Mouse (Mus musculus) retina, adult 2 months (tissue): ENCODE data around the gene 9530068E07Rik.

Source experiments
- DNase-seq: peaks from one replicate; pipeline ENCODE4 v3.0.0-alpha.2; 2012; ENCODE audit warnings: low read depth, low spot score

9530068E07Rik gene

GRCm38 (mm10) chr11:52421053-52421778 lies 25.0 kb downstream of the 9530068E07Rik start:
- DNase-seq: peak; percentile 38

- no peak for DNase-seq
These were observed 33.2 kb downstream of the 9530068E07Rik start for GRCm38 (mm10) chr11:52429440-52429839.

- peak; percentile 15 for DNase-seq
These were observed 35.4 kb downstream of the 9530068E07Rik start for GRCm38 (mm10) chr11:52431594-52431993.

- DNase-seq: no peak
These were observed 35.9 kb downstream of the 9530068E07Rik start for GRCm38 (mm10) chr11:52432148-52432547.

DNA sequence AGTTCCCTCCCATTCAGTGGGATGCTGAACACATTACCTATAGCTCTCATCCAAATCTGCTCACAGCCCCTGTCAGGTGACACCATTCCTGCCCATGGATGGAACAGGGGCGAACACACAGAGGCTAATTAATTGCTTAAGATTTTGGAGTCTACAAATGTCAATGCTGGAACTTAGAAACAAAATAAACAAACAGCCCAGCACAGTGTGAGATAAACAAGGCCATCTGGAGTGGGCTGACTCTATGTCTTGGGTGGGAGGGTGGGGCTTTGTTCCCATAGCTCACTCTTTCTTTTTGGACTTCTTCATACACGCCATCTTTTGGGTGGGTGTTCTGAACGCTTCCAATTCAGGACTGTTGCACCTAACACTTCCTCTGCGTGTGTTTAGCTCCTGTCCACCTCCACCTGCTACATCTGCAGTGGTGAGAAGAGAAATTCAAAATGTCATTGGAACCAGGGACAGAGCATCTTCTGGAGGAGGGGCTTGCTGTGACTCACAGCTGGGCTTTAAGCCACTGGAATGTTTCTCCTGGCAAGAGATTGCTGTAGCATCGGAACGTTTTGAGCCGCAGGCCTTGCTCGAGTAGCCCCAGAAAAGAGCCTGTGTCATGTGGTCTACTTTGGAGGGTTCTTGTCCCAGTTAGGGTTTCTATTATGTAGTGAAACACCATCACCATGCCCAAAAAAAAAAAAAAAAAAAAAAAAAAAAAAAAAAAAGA lies 37.0 kb downstream of the 9530068E07Rik start:
- no peak for DNase-seq

DNA sequence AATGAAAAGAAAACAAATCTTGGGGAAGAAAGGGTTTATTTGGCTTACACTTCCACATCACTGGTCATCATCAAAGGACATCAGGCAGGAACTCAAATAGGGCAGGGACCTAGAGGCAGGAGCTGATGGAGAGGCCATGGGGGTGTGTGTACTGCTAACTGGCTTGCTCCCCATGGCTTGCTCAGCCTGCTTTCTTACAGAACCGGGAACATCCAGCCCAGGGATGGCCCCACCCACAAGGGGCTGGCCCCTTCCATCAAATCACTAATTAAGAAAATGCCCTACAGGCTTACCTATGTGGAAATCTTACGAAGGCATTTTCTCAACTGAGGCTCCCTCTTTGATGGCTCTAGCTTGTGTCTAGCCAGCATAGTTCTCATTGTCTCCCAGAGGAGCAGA lies 37.6 kb downstream of the 9530068E07Rik start:
- DNase-seq: no peak

DNA sequence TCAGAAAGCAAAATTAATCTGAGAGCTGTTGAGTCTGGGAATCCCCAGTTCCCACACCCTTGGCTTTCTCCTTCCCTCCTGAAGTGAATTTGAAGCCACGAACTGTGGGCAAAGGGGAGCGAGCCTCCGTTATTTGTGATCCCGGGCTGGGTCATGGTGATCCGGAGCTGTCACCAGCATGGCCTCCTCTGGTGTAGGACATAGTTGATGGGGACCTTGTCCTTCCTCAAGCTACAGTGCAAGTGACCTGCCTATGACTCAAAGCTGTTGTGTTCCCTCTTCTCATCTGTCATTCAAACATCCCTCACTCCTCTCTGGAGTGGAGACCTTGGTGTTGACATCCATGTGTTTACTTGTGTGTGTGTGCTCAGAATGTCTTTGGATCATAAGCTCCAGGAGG lies 39.2 kb downstream of the 9530068E07Rik start:
- DNase-seq: no peak

DNA sequence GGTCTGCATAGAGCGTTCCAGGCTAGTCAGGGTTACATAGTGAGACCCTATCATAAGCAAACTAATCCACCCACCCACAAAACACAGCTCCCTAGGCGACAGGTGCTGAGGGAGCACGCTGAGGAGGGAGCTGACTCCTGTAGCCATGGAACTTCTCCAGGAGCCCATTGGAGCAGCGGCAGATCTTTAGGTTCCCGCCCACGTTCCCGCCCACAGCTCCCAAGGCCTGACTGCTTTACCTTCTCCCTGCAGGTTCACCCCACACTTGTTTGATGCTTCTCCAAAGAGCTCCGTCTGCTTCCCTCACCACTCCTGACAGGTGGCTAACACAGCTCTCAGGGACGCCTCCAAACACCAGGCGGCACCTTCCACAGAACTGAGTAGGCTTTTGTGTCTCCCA lies 40.9 kb downstream of the 9530068E07Rik start:
- DNase-seq: no peak

DNA sequence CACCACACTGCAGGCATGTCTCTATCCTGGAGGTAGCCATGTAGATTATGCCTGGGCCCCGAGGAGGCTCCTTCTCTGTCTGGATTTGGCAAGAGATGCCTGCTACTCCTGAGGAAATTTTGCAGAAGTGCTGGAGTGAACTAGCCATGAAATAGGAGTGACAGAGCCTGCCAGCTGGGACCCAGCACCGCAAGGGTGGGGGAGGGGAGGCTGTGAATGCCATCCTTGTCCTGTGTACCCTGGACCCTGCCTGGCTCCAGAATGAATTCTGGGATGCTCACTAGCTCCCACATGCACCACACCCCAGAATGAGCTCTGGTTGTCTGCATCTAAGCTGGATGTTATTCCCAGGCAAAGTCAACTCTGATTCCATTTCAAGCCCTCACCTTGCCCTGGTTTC lies 44.9 kb downstream of the 9530068E07Rik start:
- no peak for DNase-seq

DNA sequence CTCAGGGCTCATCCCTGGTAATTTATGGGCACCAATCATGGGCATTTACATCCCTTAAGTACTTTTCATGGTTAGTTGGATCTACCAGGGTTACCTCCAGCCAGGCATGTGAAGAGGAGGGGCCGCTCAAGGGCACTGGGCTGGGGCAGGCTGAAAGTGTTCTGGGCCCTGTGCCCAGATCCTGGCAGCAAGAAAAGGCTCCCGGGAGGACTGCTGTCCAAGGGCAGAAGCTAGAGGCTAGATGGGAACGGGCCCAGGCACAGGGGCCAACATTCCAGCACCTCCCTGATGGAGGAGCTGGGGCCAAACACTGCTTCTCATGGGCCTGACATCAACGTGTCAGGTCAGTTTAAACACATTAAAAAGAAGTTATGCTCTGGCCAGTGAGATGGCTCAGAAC lies 51.0 kb downstream of the 9530068E07Rik start:
- DNase-seq: no peak

- no peak for DNase-seq
These were observed 52.8 kb downstream of the 9530068E07Rik start for GRCm38 (mm10) chr11:52449004-52449403.

GRCm38 (mm10) chr11:52458281-52458680 lies 62.1 kb downstream of the 9530068E07Rik start:
- no peak for DNase-seq
